Mouse (Mus musculus): Measurements from ENCODE around the gene Vmn1r11. TPM values are rescaled to one million over a fixed set of nuclear protein-coding genes. Genes with fewer than 3 reads are reported as not detected.

The Vmn1r11 gene
- polyA plus RNA-seq (2015; fragmentation: Nextera tagmentation; extraction: Ambion mirVana): not detected in 2 replicates

GRCm38 (mm10) chr6:57133155-57133554 lies at the start of gene Vmn1r11:
Gene Vmn1r11, plus strand, starts transcription at chr6:57133455.
- no peak for ATAC-seq (ENCODE audit: low read depth)
- no peak within 1 kb of the TSS for H3K9ac ChIP-seq
- no peaks in the 10 kb centered on the region for H3K27me3 ChIP-seq
- H3K36me3 ChIP-seq: no peaks in the 10 kb centered on the region
- H3K4me3 ChIP-seq (replicated peaks): no peak within 1 kb of the TSS
- no peak for DNase-seq
- H3K4me2 ChIP-seq: no peak within 1 kb of the TSS
- no peaks in the 10 kb centered on the region for H3K9me3 ChIP-seq (replicated peaks)
- WGBS (ENCODE audit: insufficient replicate concordance): 62% methylated on average over 1 of the region's 1 CpGs
- no peak within 1 kb of the TSS for H3K27ac ChIP-seq
- H3K4me1 ChIP-seq (replicated peaks): no peaks in the 10 kb centered on the region

- Histone ChIP-seq H3K4me1 (replicated peaks) (no peaks in the 10 kb centered on the region), H3K9ac (no peak overlapping the region), H3K4me2 (no peak overlapping the region), H3K9me3 (replicated peaks) (no peaks in the 10 kb centered on the region), H3K27me3 (no peaks in the 10 kb centered on the region), H3K36me3 (no peaks in the 10 kb centered on the region), H3K4me3 (replicated peaks) (no peak overlapping the region), H3K27ac (no peak overlapping the region)
- DNase-seq (no peak), ATAC-seq (ENCODE audit: low read depth) (no peak)
- 57% methylated on average over 1 of the region's 1 CpGs for WGBS (ENCODE audit: insufficient replicate concordance)
Observed at GRCm38 (mm10) chr6:57106358-57106757, 26.9 kb upstream of the Vmn1r11 start.

GRCm38 (mm10) chr6:57109154-57109553 lies 24.1 kb upstream of the Vmn1r11 start, which contains the start of gene Vmn1r10:
Gene Vmn1r10, plus strand, starts transcription at chr6:57109454.
- no peaks in the 10 kb centered on the region for H3K4me1 ChIP-seq (replicated peaks)
- H3K27me3 ChIP-seq: no peaks in the 10 kb centered on the region
- no peak within 1 kb of the TSS for H3K9ac ChIP-seq
- no peaks in the 10 kb centered on the region for H3K36me3 ChIP-seq
- no peaks in the 10 kb centered on the region for H3K9me3 ChIP-seq (replicated peaks)
- no peak within 1 kb of the TSS for H3K4me2 ChIP-seq
- WGBS (ENCODE audit: insufficient replicate concordance): 59% methylated on average over 3 of the region's 3 CpGs
- DNase-seq: no peak
- no peak for ATAC-seq (ENCODE audit: low read depth)
- no peak within 1 kb of the TSS for H3K27ac ChIP-seq
- H3K4me3 ChIP-seq (replicated peaks): no peak within 1 kb of the TSS

GRCm38 (mm10) chr6:57156619-57157018 lies 23.4 kb downstream of the Vmn1r11 start, which contains the start of gene Vmn1r12:
Gene Vmn1r12, plus strand, starts transcription at chr6:57156919.
- Histone ChIP-seq H3K27ac (no peak within 1 kb of the TSS), H3K4me2 (no peak within 1 kb of the TSS), H3K9me3 (replicated peaks) (no peaks in the 10 kb centered on the region), H3K9ac (no peak within 1 kb of the TSS), H3K36me3 (no peaks in the 10 kb centered on the region), H3K4me1 (replicated peaks) (no peaks in the 10 kb centered on the region), H3K27me3 (no peaks in the 10 kb centered on the region), H3K4me3 (replicated peaks) (no peak within 1 kb of the TSS)
- 54% methylated on average over 2 of the region's 2 CpGs for WGBS (ENCODE audit: insufficient replicate concordance)
- DNase-seq: no peak
- ATAC-seq (ENCODE audit: low read depth): no peak

Other genes with a start within 250 kb of the Vmn1r11 start
- gene Nt5c3, start 209.5 kb upstream of the Vmn1r11 start, polyA plus RNA-seq (2015; fragmentation: Nextera tagmentation; extraction: Ambion mirVana): 244 and 274 TPM in 2 replicates
- gene Vmn1r4, start 209.4 kb upstream of the Vmn1r11 start, polyA plus RNA-seq (2015; fragmentation: Nextera tagmentation; extraction: Ambion mirVana): 0.15 and 0.19 TPM in 2 replicates
- gene Vmn1r5, start 163.2 kb upstream of the Vmn1r11 start, polyA plus RNA-seq (2015; fragmentation: Nextera tagmentation; extraction: Ambion mirVana): not detected in 2 replicates
- not detected in 2 replicates for gene Vmn1r6, start 136.2 kb upstream of the Vmn1r11 start, polyA plus RNA-seq (2015; fragmentation: Nextera tagmentation; extraction: Ambion mirVana)
- not detected in 2 replicates for gene Vmn1r7, start 108.1 kb upstream of the Vmn1r11 start, polyA plus RNA-seq (2015; fragmentation: Nextera tagmentation; extraction: Ambion mirVana)
- not detected in 2 replicates for gene Vmn1r8, start 101.2 kb upstream of the Vmn1r11 start, polyA plus RNA-seq (2015; fragmentation: Nextera tagmentation; extraction: Ambion mirVana)
- not detected in 2 replicates for gene Vmn1r9, start 66.7 kb upstream of the Vmn1r11 start, polyA plus RNA-seq (2015; fragmentation: Nextera tagmentation; extraction: Ambion mirVana)
- gene Vmn1r10, start 24.0 kb upstream of the Vmn1r11 start, polyA plus RNA-seq (2015; fragmentation: Nextera tagmentation; extraction: Ambion mirVana): not detected in 2 replicates
- gene Vmn1r12, start 23.5 kb downstream of the Vmn1r11 start, polyA plus RNA-seq (2015; fragmentation: Nextera tagmentation; extraction: Ambion mirVana): not detected in 2 replicates
- not detected in 2 replicates for gene Vmn1r13, start 69.8 kb downstream of the Vmn1r11 start, polyA plus RNA-seq (2015; fragmentation: Nextera tagmentation; extraction: Ambion mirVana)
- gene Vmn1r14, start 98.2 kb downstream of the Vmn1r11 start, polyA plus RNA-seq (2015; fragmentation: Nextera tagmentation; extraction: Ambion mirVana): not detected in 2 replicates
- not detected in 2 replicates for gene Vmn1r15, start 124.5 kb downstream of the Vmn1r11 start, polyA plus RNA-seq (2015; fragmentation: Nextera tagmentation; extraction: Ambion mirVana)
- not detected in 2 replicates for gene Vmn1r16, start 196.0 kb downstream of the Vmn1r11 start, polyA plus RNA-seq (2015; fragmentation: Nextera tagmentation; extraction: Ambion mirVana)
- gene Vmn1r17, start 230.3 kb downstream of the Vmn1r11 start, polyA plus RNA-seq (2015; fragmentation: Nextera tagmentation; extraction: Ambion mirVana): not detected in 2 replicates

Data from liver, embryonic 13.5 days (tissue).